Mouse (Mus musculus) CH12.LX (cell line): Measurements from ENCODE around the gene Rbm48. TPM values are rescaled to one million over a fixed set of nuclear protein-coding genes. Genes with fewer than 3 reads are reported as not detected.

Source experiments
- DNase-seq: peaks from one replicate; pipeline ENCODE4 v3.0.0-alpha.2; 2013; ENCODE audit errors: extremely low read depth
- H3K27ac ChIP-seq: 2 replicates; pipeline ENCODE4 v1.5.1; 2012; ENCODE audit warnings: low read depth, mild to moderate bottlenecking, control low read depth, moderate library complexity; ENCODE audit not compliant: insufficient read depth
- H3K27me3 ChIP-seq: replicated peaks from 2 replicates; pipeline ENCODE3; 2012; ENCODE audit warnings: inconsistent platforms
- H3K36me3 ChIP-seq, 2 experiments: replicated peaks in 1 of 2; 2 replicates each; pipeline versions ENCODE3 to v1.6.1; 2012; ENCODE audit warnings: inconsistent platforms in 1 of 2, low read length in 1 of 2, mild to moderate bottlenecking in 1 of 2, mixed read lengths in 1 of 2, moderate library complexity in 1 of 2; ENCODE audit not compliant: control insufficient read depth in 1 of 2, insufficient read depth in 1 of 2
- H3K4me1 ChIP-seq, 2 experiments: 2 replicates each; pipeline ENCODE4 v1.6.1; 2012; ENCODE audit warnings: inconsistent platforms in 1 of 2, moderate library complexity in 1 of 2; ENCODE audit not compliant: insufficient read depth in 2 of 2, control insufficient read depth in 1 of 2
- H3K4me2 ChIP-seq: 2 replicates; pipeline ENCODE4 v1.6.1; 2012; ENCODE audit warnings: low read depth, mild to moderate bottlenecking, control low read depth; ENCODE audit not compliant: poor library complexity, insufficient read depth, severe bottlenecking
- H3K4me3 ChIP-seq, 3 experiments: fragments of 150-350 bp in 1 of 3; sonication (generic) in 1 of 3; replicated peaks in 1 of 3; 2 replicates each; pipeline versions ENCODE3 to v1.5.1; 2011 to 2012; ENCODE audit warnings: low read depth in 2 of 3, low read length in 2 of 3, mild to moderate bottlenecking in 2 of 3, moderate library complexity in 2 of 3, control low read depth in 1 of 3, improper control_type of control experiment in 1 of 3, inconsistent platforms in 1 of 3, mixed read lengths in 1 of 3; ENCODE audit not compliant: poor library complexity in 1 of 3
- H3K79me2 ChIP-seq: replicated peaks from 2 replicates; pipeline ENCODE4 v1.6.1; 2012; ENCODE audit warnings: mild to moderate bottlenecking, moderate library complexity; ENCODE audit not compliant: control insufficient read depth, poor library complexity, insufficient read depth, severe bottlenecking; ENCODE audit errors: extremely low read depth
- H3K9ac ChIP-seq: 2 replicates; pipeline ENCODE4 v1.6.1; 2012; ENCODE audit warnings: low read depth, mild to moderate bottlenecking, control low read depth, moderate library complexity; ENCODE audit not compliant: insufficient read depth
- H3K9me3 ChIP-seq: replicated peaks from 2 replicates; pipeline ENCODE3; 2012; ENCODE audit warnings: low read length, inconsistent platforms, mixed read lengths
- E2F4 ChIP-seq: IDR thresholded peaks from 2 replicates; pipeline ENCODE4 v1.6.1; 2011; ENCODE audit warnings: low read depth, low read length, improper control_type of control experiment; ENCODE audit not compliant: insufficient replicate concordance
- ELF1 ChIP-seq: IDR thresholded peaks from 2 replicates; pipeline ENCODE4 v1.6.1; 2014; ENCODE audit warnings: low read depth, mild to moderate bottlenecking, inconsistent platforms, low read length, improper control_type of control experiment
- ETS1 ChIP-seq: conservative IDR thresholded peaks from 2 replicates; pipeline ENCODE4 v1.6.1; 2012; ENCODE audit warnings: low read depth, mild to moderate bottlenecking, inconsistent platforms, low read length, improper control_type of control experiment, moderate library complexity
- GABPA ChIP-seq: IDR thresholded peaks from 2 replicates; pipeline ENCODE4 v1.6.1; 2012; ENCODE audit warnings: low read depth, low read length, improper control_type of control experiment, inconsistent platforms; ENCODE audit not compliant: insufficient replicate concordance
- IRF4 ChIP-seq: IDR thresholded peaks from 2 replicates; pipeline ENCODE4 v1.6.1; 2014; ENCODE audit warnings: low read depth, mild to moderate bottlenecking, inconsistent platforms, low read length, improper control_type of control experiment
- KAT2A ChIP-seq: IDR thresholded peaks from 2 replicates; pipeline ENCODE4 v1.6.1; 2012; ENCODE audit warnings: low read length, improper control_type of control experiment, inconsistent platforms; ENCODE audit not compliant: insufficient replicate concordance
- MAFK ChIP-seq: IDR thresholded peaks from 2 replicates; pipeline ENCODE4 v1.6.1; 2011; ENCODE audit warnings: low read length, improper control_type of control experiment; ENCODE audit not compliant: insufficient replicate concordance
- MAX ChIP-seq: IDR thresholded peaks from 2 replicates; pipeline ENCODE4 v1.6.1; 2011; ENCODE audit warnings: low read length, improper control_type of control experiment
- NELFE ChIP-seq: IDR thresholded peaks from 2 replicates; pipeline ENCODE4 v1.6.1; 2011; ENCODE audit warnings: low read depth, low read length, improper control_type of control experiment
- NRF1 ChIP-seq: IDR thresholded peaks from 2 replicates; pipeline ENCODE4 v1.6.1; 2014; ENCODE audit warnings: low read depth, mild to moderate bottlenecking, inconsistent platforms, low read length, improper control_type of control experiment, moderate library complexity
- POLR2A ChIP-seq: IDR thresholded peaks from 2 replicates; pipeline ENCODE4 v1.6.1; 2011; ENCODE audit warnings: low read depth, mild to moderate bottlenecking, improper control_type of control experiment, low read length
- POLR2AphosphoS2 ChIP-seq: IDR thresholded peaks from 2 replicates; pipeline ENCODE4 v1.6.1; 2011; ENCODE audit warnings: low read depth, low read length, improper control_type of control experiment
- RCOR1 ChIP-seq: conservative IDR thresholded peaks from 2 replicates; pipeline ENCODE4 v1.6.1; 2012; ENCODE audit warnings: low read depth, mild to moderate bottlenecking, inconsistent platforms, low read length, improper control_type of control experiment
- SMC3 ChIP-seq: IDR thresholded peaks from 2 replicates; pipeline ENCODE4 v1.6.1; 2011; ENCODE audit warnings: low read depth, low read length, improper control_type of control experiment
- TBP ChIP-seq: conservative IDR thresholded peaks from 2 replicates; pipeline ENCODE4 v1.6.1; 2011; ENCODE audit warnings: low read depth, low read length, improper control_type of control experiment
- TCF12 ChIP-seq: IDR thresholded peaks from 2 replicates; pipeline ENCODE4 v1.6.1; 2014; ENCODE audit warnings: low read depth, mild to moderate bottlenecking, inconsistent platforms, low read length, improper control_type of control experiment
- USF1 ChIP-seq: IDR thresholded peaks from 2 replicates; pipeline ENCODE4 v1.6.1; 2014; ENCODE audit warnings: low read depth, mild to moderate bottlenecking, inconsistent platforms, low read length, improper control_type of control experiment
- ZMIZ1 ChIP-seq: IDR thresholded peaks from 2 replicates; pipeline ENCODE4 v1.6.1; 2012; ENCODE audit warnings: low read depth, mild to moderate bottlenecking, inconsistent platforms, low read length, improper control_type of control experiment
- ZNF384 ChIP-seq: IDR thresholded peaks from 2 replicates; pipeline ENCODE4 v1.6.1; 2012; ENCODE audit warnings: low read depth, low read length, improper control_type of control experiment, inconsistent platforms
- dilution Hi-C: fragments of 300-500 bp; cut with MboI; formaldehyde crosslinking; loops from 2 replicates; pipeline ENCODE4 v1.14.3; 2020; ENCODE audit warnings: low sequenced_read_pairs; ENCODE audit not compliant: extremely low pct_unique_long_range_greater_than_20kb, extremely low pct_ligation_motif_present
- in situ Hi-C: fragments of 300-500 bp; cut with MboI; formaldehyde crosslinking; loops from 3 replicates; pipeline ENCODE4 v1.14.3; 2019; ENCODE audit warnings: low sequenced_read_pairs, low pct_ligation_motif_present, low pct_unique_long_range_greater_than_20kb, mixed read lengths
- polyA plus RNA-seq: library from polyadenylated mRNA; unstranded; fragments of >175 nt; gene quantifications from 2 replicates; pipeline ENCODE4 v1.2.1, GENCODE M21; 2012; ENCODE audit warnings: low read depth; ENCODE audit not compliant: insufficient read length
- total RNA-seq, 2 experiments: library from RNA; depleted of rRNA; stranded (reverse); fragments of 300-350 nt in 1 of 2; fragments of >200 nt in 1 of 2; gene quantifications; 2 replicates each; pipeline ENCODE4 v1.2.3; 2012 to 2014

Gene Rbm48
- total and polyA plus RNA-seq, 3 experiments: 8.7 to 15.9 (median 14.2) TPM

DNA sequence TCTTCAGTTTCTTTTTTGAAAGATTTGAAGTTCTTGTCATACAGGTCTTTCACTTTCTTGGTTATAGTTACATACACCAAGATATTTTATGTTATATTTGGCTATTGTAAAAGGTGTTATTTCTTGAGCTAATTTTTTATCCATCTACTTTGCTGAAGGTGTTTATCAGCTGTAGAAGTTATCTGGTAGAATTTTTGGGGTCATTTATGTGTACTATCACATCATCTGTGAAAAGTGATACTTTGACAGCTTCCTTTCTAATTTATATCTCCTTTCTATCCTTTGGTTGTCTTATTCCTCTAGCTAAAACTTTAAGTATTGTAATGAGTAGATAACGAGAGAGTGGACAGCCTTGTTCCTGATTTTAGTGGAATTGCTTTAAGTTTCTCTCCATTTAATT is 44.9 kb downstream of the Rbm48 start:
- H3K27me3 ChIP-seq: no peaks in the 10 kb centered on the region
- H3K4me1 ChIP-seq: peaks cover 3 to 37% of the 10 kb centered on the region in 2 experiments; a peak in 3 of 4 replicates
- no peak overlapping the region for H3K4me2 ChIP-seq
- DNase-seq: no peak
- H3K79me2 ChIP-seq: peaks cover 69% of the 10 kb centered on the region
- dilution Hi-C loops: no loop called here
- TF ChIP-seq IRF4: no peak
- no peak for TF ChIP-seq ZMIZ1
- TF ChIP-seq USF1: no peak
- TF ChIP-seq ELF1: no peak
- no peak for TF ChIP-seq GABPA
- TF ChIP-seq ZNF384: no peak
- no peak for TF ChIP-seq SMC3
- no peak for TF ChIP-seq MAFK
- no peak for TF ChIP-seq TBP
- no peak for TF ChIP-seq POLR2A
- TF ChIP-seq RCOR1: no peak
- TF ChIP-seq POLR2AphosphoS2: no peak
- no peak for TF ChIP-seq ETS1
- in situ Hi-C loops: no loop called here
- no peak overlapping the region for H3K9ac ChIP-seq
- H3K9me3 ChIP-seq: no peaks in the 10 kb centered on the region
- H3K27ac ChIP-seq: no peak overlapping the region
- H3K4me3 ChIP-seq: no peak overlapping the region
- peaks cover 23 to 50% of the 10 kb centered on the region in 2 experiments for H3K36me3 ChIP-seq

- Histone ChIP-seq H3K9ac (no peak overlapping the region), H3K4me1 (peaks cover 12 to 59% of the 10 kb centered on the region in 2 experiments), H3K4me3 (no peak overlapping the region), H3K4me2 (no peak overlapping the region), H3K27me3 (no peaks in the 10 kb centered on the region), H3K79me2 (peaks cover 67% of the 10 kb centered on the region), H3K9me3 (no peaks in the 10 kb centered on the region), H3K36me3 (peaks cover 12 to 34% of the 10 kb centered on the region in 2 experiments), H3K27ac (no peak overlapping the region)
- no peak for DNase-seq
- dilution Hi-C loops: no loop called here
- TF ChIP-seq ZMIZ1: no peak
- no peak for TF ChIP-seq GABPA
- no peak for TF ChIP-seq E2F4
- no peak for TF ChIP-seq KAT2A
- TF ChIP-seq TCF12: no peak
- TF ChIP-seq MAX: no peak
- no peak for TF ChIP-seq NRF1
- TF ChIP-seq NELFE: no peak
- in situ Hi-C loops: no loop called here
Measured at GRCm38 (mm10) chr5:3546226-3546625, 50.2 kb downstream of the Rbm48 start.
